Comparison of ENCODE assay signal across 1 mouse cellular context in the genomic region with DNA sequence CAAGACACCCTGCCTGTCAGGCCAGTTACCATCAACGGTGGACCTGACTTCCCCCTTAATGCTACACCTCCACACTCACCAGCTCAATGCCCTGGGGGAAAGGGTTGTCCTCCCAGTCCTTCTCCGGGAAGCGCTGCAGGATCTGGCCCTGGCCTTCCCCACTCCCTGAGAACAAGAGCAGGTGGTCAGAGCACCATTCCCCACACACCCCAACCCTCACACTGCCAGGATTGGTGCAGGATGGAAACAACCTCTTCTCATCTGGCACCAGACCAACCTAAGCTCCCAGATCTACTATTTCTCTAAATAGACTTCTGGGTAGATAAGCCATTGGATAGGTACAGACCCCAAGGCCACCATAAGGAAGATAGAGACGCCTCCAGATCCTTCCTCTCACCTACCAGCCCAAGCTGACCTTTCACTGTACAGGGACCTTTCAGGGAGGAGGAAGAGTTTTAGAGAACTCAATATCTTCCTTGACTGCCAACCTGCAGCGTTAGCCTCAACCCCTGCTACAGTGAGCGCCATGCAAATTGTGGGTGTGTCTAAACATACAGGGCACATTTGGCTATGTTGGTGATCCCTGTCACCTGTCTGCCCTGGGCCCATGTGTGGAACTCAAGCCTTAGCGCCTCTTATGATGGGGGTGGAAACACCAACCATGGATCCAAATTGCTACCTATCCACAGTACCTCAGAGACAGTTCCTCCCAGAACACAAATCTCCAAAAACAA.
TF ChIP-seq lines count a peak whose summit lies in the region.

No protein-coding gene starts in this region.

TF ChIP-seq in CH12.LX, 34 proteins besides CTCF, POLR2A, EP300 and RAD21 (continued from another document):
- TF ChIP-seq ZMIZ1 (IDR thresholded peaks at IDR 0.05; ENCODE audit: low read depth, low read length) (no peak), GABPA (IDR thresholded peaks at IDR 0.05; ENCODE audit: insufficient replicate concordance, low read depth, low read length) (no peak), ZC3H11A (IDR thresholded peaks at IDR 0.05; ENCODE audit: low read depth, low read length) (no peak), MAFK (IDR thresholded peaks at IDR 0.05; ENCODE audit: insufficient replicate concordance, low read length) (no peak), CHD2 (IDR thresholded peaks at IDR 0.05; ENCODE audit: low read length) (no peak), MXI1 (IDR thresholded peaks at IDR 0.05; ENCODE audit: low read depth, low read length) (no peak)
TF ChIP-seq in CH12.LX: peak in this region for 0.
